Mouse (Mus musculus): ENCODE results near the gene Polr2l. TPM values are rescaled to one million over a fixed set of nuclear protein-coding genes. Genes with fewer than 3 reads are reported as not detected.

The Polr2l gene
- polyA plus RNA-seq, 1 experiment from 2014 or later, result 63.4 TPM

Other genes with a start within 250 kb of the Polr2l start
- gene Phrf1, start 246.3 kb downstream of the Polr2l start, polyA plus RNA-seq (2015; fragmentation: Nextera tagmentation; extraction: Ambion mirVana), result 87.2 and 88.0 TPM in 2 replicates
- 1.8 and 2.3 TPM in 2 replicates for gene Irf7, start 208.7 kb downstream of the Polr2l start, polyA plus RNA-seq (2015; fragmentation: Nextera tagmentation; extraction: Ambion mirVana)
- gene Cdhr5, start 198.3 kb downstream of the Polr2l start, polyA plus RNA-seq (2015; fragmentation: Nextera tagmentation; extraction: Ambion mirVana), result 0.13 TPM in 1 of 2 replicates, not detected in the other
- gene Sct, start 196.0 kb downstream of the Polr2l start, polyA plus RNA-seq (2015; fragmentation: Nextera tagmentation; extraction: Ambion mirVana), result 12.1 and 12.8 TPM in 2 replicates
- gene Drd4, start 183.1 kb downstream of the Polr2l start, polyA plus RNA-seq (2015; fragmentation: Nextera tagmentation; extraction: Ambion mirVana), result 1.6 and 2.3 TPM in 2 replicates
- gene Deaf1, start 147.4 kb downstream of the Polr2l start, polyA plus RNA-seq (2015; fragmentation: Nextera tagmentation; extraction: Ambion mirVana), result 77.5 and 79.9 TPM in 2 replicates
- gene Tmem80, start 147.4 kb downstream of the Polr2l start, polyA plus RNA-seq (2015; fragmentation: Nextera tagmentation; extraction: Ambion mirVana), result 45.0 and 48.7 TPM in 2 replicates
- 7.4 and 10.3 TPM in 2 replicates for gene Eps8l2, start 136.3 kb downstream of the Polr2l start, polyA plus RNA-seq (2015; fragmentation: Nextera tagmentation; extraction: Ambion mirVana)
- gene Taldo1, start 82.9 kb downstream of the Polr2l start, polyA plus RNA-seq (2015; fragmentation: Nextera tagmentation; extraction: Ambion mirVana), result 266 and 280 TPM in 2 replicates
- 73.8 and 75.9 TPM in 2 replicates for gene Gatd1, start 61.0 kb downstream of the Polr2l start, polyA plus RNA-seq (2015; fragmentation: Nextera tagmentation; extraction: Ambion mirVana)
- gene Cend1, start 45.6 kb downstream of the Polr2l start, polyA plus RNA-seq (2015; fragmentation: Nextera tagmentation; extraction: Ambion mirVana), result 5.1 and 5.2 TPM in 2 replicates
- 38.8 and 39.3 TPM in 2 replicates for gene Slc25a22, start 37.2 kb downstream of the Polr2l start, polyA plus RNA-seq (2015; fragmentation: Nextera tagmentation; extraction: Ambion mirVana)
- 11.7 and 12.0 TPM in 2 replicates for gene Pidd1, start 31.1 kb downstream of the Polr2l start, polyA plus RNA-seq (2015; fragmentation: Nextera tagmentation; extraction: Ambion mirVana)
- gene Rplp2, start 27.8 kb downstream of the Polr2l start, polyA plus RNA-seq (2015; fragmentation: Nextera tagmentation; extraction: Ambion mirVana), result 1,214 and 1,220 TPM in 2 replicates
- 13.9 and 14.7 TPM in 2 replicates for gene Pnpla2, start 19.9 kb downstream of the Polr2l start, polyA plus RNA-seq (2015; fragmentation: Nextera tagmentation; extraction: Ambion mirVana)
- 13.5 and 14.3 TPM in 2 replicates for gene Cracr2b, start 14.0 kb downstream of the Polr2l start, polyA plus RNA-seq (2015; fragmentation: Nextera tagmentation; extraction: Ambion mirVana)
- gene Cd151, start 7.7 kb downstream of the Polr2l start, polyA plus RNA-seq (2015; fragmentation: Nextera tagmentation; extraction: Ambion mirVana), result 12.6 and 14.6 TPM in 2 replicates
- gene Tspan4, start 108 bp upstream of the Polr2l start, polyA plus RNA-seq (2015; fragmentation: Nextera tagmentation; extraction: Ambion mirVana), result 70.5 and 71.2 TPM in 2 replicates
- 42.9 and 43.5 TPM in 2 replicates for gene Chid1, start 64.7 kb upstream of the Polr2l start, polyA plus RNA-seq (2015; fragmentation: Nextera tagmentation; extraction: Ambion mirVana)
- gene Ap2a2, start 87.0 kb upstream of the Polr2l start, polyA plus RNA-seq (2015; fragmentation: Nextera tagmentation; extraction: Ambion mirVana), result 86.6 and 93.4 TPM in 2 replicates
- 0.18 and 0.32 TPM in 2 replicates for gene Muc6, start 180.2 kb upstream of the Polr2l start, polyA plus RNA-seq (2015; fragmentation: Nextera tagmentation; extraction: Ambion mirVana)
- gene Muc2, start 215.2 kb upstream of the Polr2l start, polyA plus RNA-seq (2015; fragmentation: Nextera tagmentation; extraction: Ambion mirVana), result 0.32 and 1.1 TPM in 2 replicates